Mouse (Mus musculus) CD4-positive helper T cell, adult 2 months (primary cell): ENCODE measurements around the gene Rpl4.
"Not testable (repeated sequence)": the region's sequence is repeated elsewhere in the genome, so short reads cannot be mapped to it uniquely, and the experiment has no call there.

Experiments used
- DNase-seq: peaks from one replicate; pipeline ENCODE4 v3.0.0-alpha.2; 2012; ENCODE audit warnings: low read depth, missing footprints, low spot score

Gene Rpl4

GRCm38 (mm10) chr9:64172816-64173665 lies at the start of gene Rpl4, which contains the start of gene Zwilch:
TSS of gene Rpl4 (plus strand) at chr9:64173375.
TSS of gene Zwilch (minus strand) at chr9:64173104.
- DNase-seq = peak; percentile 90

GRCm38 (mm10) chr9:64124846-64125245 lies 48.3 kb upstream of the Rpl4 start:
- not testable (repeated sequence) for DNase-seq

- no peak for DNase-seq
These were observed 47.9 kb upstream of the Rpl4 start for GRCm38 (mm10) chr9:64125307-64125706.

DNA sequence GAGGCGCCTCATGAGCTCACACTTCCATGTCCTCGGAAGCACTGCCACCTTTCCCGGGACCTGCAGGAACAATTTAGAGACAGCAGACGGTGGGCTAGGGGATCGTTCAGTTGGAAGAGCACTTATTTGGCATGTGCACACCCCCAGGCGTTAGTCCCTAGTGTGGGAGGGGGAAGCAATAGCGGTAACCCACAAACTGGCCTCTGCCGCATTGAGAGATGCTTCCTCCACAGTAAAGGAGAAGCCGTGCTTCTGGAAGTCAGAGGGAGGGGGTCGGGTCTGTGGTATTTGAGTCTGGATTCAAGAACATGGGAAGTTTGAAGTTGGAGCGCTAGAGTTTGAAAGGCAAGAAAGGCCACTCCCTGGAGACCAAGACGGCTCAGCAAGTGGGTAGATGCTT lies 47.1 kb upstream of the Rpl4 start:
- DNase-seq = no peak

DNA sequence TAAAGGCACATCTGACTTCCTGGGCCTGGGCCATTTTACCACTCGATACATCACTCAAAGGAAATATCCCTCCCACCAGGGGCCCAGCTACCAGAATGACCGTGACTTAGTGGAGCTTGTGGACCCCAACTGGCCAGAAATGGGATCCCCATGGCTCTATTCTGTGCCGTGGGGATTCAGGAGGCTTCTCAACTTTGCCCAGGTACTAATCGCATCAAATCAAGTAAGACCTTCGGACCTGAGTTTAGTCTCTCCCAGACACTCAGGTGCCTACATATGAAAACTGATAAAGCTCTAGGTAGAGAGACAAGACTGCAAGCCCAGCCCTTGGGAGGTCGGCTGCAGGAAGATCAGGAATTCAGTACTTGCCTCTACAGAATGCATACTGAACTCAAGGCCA lies 41.6 kb upstream of the Rpl4 start:
- DNase-seq = no peak

DNA sequence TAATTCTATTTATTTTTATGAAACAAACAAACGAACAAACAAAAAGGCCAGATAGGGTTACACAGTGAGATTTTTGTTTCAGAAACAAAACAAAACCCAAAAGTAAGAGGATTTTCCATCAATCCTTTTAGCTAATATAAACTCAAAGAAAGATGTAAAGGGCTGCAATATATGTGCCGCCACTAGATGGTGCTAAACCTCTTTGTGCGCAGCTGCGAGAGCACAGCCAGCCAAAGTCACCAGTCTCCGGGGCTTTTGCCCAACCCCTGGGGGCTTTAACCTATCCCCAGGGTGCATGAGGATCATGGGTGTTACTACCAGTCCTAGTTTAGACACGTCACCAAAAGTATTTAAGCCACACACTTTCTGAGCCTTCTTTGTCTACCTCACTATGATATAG lies 34.3 kb upstream of the Rpl4 start:
- peak; percentile 62 for DNase-seq

GRCm38 (mm10) chr9:64139879-64140278 lies 33.3 kb upstream of the Rpl4 start:
- no peak for DNase-seq

GRCm38 (mm10) chr9:64156641-64157040 lies 16.5 kb upstream of the Rpl4 start:
- no peak for DNase-seq

DNA sequence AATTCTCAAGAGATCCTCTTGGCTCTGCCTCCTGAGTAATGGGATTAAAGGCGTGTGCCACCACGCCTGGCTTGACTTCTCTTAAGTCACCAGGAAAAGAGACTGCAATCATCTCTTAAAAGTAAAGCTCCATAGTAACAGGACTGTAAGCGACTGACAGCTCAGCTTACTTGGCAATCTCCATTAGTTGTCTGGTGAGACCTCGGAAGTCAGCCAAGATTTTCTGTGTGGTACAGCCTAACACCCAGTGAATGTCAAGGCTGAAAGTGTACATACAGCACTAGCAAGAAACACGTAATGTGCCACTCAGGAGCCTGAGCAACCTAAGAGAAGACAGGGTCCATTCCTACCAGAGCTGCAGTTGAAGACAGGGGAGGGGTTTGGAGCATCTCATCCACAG lies 12.7 kb upstream of the Rpl4 start:
- DNase-seq = no peak

DNA sequence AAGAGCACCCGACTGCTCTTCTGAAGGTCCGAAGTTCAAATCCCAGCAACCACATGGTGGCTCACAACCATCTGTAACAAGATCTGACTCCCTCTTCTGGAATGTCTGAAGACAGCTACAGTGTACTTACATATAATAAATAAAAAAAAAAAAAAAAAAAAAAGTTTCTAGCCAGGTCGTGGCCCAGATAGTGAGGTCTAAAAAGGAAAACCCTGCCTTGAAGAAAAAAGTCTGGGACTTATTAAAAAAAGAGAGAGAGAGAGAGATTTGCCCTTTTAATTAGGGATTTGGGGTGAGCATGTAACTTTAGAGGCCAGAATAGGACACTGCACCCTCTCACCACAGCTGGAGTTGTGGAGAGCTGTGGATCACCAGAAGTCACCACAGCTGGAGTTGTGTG lies 3.2 kb upstream of the Rpl4 start:
- not testable (repeated sequence) for DNase-seq

GRCm38 (mm10) chr9:64172145-64172815 lies 895 bp upstream of the Rpl4 start:
- DNase-seq = no peak

DNA sequence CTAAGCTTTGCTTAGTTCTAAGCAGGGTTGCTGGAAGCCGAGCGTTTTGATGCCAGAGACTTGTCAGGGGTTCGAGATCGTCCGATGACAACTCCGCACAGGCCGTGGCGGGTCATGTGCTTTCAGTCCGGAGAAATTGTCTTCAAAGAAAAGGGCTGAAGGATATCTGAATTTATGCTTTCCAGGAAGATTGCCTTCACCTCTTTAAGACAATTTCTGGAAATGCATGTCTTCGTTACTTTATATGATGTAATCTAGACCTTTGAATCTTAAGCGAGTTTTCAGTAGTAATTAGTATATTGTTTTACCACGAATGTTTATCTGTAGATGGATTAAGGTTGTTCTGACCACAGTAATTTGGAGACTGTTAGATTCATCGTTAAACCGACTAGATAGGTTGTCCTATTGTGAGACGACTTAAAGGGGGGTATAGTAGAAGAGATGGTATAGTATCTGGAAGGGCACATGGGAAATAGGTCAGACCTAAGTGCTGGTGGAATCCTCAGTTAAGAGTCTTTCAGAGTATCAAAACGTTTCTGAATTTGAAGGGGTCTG lies 568 bp downstream of the Rpl4 start:
- DNase-seq = no peak

DNA sequence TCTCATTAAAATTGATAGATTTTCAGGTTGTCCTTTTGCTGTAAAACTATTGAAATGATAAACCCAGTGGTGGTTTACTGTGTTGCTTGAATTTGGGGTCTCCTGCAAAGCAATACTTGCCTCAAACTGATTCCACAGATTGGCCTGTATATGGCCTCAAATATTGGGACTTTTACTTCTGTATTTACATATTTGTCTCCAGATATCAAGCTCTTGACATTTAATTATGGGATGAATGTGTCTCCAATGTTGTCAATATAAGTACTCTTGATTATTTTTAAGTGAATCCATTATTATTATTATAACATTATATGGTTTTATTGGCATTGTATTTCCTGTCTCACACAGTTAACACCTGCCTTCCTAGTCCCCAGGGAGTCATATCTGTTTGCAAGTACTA lies 1.2 kb downstream of the Rpl4 start:
- DNase-seq = no peak

DNA sequence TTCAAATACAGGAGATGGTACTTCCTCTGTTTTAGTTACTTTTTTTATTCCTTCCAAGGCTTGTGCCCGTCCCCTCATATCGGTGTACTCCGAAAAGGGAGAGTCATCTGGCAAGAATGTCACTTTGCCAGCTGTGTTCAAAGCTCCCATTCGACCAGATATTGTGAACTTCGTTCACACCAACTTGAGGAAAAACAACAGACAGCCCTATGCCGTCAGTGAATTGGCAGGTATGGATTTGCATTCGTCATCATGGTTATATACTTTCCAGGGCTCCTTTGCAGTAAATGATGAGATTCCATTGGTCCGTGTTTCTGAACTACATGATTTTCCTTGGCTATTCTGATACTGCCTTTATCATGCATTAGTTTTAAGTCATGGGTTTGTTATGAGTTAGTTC lies 1.6 kb downstream of the Rpl4 start:
- DNase-seq = no peak

DNA sequence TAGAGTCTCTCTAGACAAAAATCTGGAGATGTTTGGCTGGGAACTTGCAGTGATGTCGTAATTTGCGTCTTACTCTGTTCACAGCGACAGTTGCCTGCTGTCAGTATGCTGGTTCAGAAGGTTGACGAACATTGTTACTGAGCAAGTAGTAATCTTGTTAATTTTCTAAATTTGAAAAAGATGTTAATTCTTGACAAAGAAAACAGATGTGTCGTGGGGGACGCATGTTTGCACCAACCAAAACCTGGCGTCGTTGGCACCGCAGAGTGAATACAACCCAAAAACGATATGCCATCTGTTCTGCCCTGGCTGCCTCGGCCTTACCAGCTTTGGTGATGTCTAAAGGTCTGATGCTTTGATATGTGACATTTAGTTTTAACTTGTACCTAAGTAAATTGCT lies 2.2 kb downstream of the Rpl4 start:
- DNase-seq = no peak

DNA sequence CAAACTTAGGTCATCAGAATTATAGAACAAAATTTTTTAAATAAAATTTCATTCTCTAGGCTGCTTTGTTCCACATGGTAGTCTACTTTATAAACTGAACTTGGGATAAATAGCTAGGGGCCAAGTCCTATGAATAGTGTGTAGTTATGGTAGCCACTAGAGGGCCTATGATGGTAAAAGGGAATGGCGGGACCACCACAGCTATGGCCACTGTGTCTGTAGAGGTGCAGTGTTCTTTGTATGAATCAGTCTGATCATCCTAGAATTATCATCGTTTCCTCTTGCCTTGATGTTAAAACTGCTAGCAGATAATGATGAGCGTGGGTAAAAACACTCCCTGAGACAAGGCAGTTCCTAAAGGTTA lies 5.4 kb downstream of the Rpl4 start:
- DNase-seq = peak; percentile 47

DNA sequence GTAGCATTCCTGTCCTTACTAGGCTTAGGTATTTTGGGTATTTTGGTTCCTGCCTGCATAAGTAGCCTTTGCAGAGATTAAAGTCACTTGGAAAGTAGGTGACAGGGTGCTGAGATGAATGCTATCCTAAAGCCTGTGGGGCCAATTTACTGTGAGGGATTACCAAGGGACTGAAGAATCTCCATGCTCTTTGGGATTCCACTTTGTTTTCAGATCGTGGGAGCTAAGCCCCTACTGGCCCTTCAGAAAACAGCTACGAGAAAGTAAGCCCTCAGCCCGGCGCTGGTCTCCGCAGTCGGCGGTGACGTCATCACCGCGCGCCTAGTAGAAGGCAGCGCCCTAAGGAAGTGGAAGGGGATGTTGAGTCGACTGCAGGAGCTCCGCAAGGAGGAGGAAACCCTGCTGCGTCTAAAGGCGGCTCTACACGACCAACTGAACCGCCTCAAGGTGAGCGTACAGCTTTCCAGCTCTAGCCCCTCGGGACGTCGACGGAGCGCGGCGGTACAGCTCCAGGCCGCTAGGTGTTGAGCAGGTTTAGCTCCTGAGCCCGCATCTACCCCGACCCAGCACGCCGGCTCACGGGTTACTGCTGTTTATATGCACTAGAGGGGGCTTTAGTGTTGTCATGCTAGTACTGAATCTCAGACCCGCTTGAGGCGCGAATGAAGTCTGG lies 5.9 kb downstream of the Rpl4 start, which contains the start of gene Snapc5:
Gene Snapc5 (plus strand): TSS at position 301 of the 673 bp plus-strand sequence.
- DNase-seq = peak; percentile 97

DNA sequence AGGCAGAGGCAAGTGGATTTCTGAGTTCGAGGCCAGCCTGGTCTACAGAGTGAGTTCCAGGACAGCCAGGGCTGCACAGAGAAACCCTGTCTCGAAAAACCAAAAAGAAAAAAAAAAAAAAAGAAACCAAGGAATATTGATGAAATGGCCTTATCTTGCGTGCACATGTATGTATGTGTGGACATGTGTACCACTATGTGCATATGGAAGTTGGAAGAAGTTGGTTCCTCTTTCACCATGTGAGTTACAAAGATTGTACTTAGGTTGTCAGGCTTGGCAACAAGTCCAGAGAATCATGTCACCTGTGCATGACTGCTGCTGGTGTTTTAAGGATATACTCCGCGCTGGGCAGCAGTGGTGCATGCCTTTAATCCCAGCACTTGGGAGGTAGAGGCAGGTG lies 10.1 kb downstream of the Rpl4 start:
- not testable (repeated sequence) for DNase-seq

GRCm38 (mm10) chr9:64184166-64184840 lies 11.1 kb downstream of the Rpl4 start:
- DNase-seq = no peak

GRCm38 (mm10) chr9:64193879-64194278 lies 20.7 kb downstream of the Rpl4 start:
- no peak for DNase-seq

GRCm38 (mm10) chr9:64195554-64195953 lies 22.4 kb downstream of the Rpl4 start:
- no peak for DNase-seq

DNA sequence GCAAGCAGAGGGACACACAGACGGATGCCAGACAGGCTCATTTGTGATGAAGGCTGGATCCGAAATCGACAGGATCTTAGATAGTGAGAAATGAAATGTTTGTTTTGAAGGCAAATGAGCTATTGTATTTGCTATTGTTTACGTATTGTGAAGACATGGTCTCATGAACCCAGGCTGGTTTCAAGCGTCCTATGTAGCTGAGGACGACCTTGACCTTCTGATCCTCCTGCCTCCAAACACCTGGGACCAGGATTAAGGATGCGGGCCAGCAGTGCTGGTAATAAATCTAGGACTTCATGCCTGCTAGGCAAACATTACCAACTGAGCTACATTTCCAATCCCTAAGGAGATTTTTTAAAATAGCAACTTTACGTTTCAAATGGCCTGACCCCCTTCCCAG lies 24.3 kb downstream of the Rpl4 start:
- no peak for DNase-seq
